Comparison of ENCODE assay signal across 7 mouse cellular contexts in the genomic region with DNA sequence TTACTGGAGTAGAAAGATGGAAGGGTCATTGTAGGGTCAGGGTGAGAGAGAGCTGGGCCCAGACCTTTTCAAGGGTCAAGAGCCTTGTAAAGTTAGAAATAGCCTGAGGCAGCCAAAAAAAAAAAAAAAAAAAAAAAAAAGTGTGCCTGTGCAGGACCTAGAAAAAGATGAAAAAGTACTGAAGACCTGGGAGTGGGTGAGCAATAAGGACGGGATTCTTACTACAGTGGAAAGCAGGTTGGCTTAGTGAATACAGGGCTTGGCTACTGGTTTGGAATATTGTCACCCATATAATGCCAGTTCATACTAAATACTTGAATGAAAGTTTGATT. TPM values are rescaled to one million over a fixed set of nuclear protein-coding genes. Genes with fewer than 3 reads are reported as not detected.
DNase-seq lines count a peak whose midpoint lies in the region; ATAC-seq and TF ChIP-seq lines count a peak whose summit lies in the region.

No protein-coding gene starts in this region.

- H3K4me1 ChIP-seq in liver, adult 2 months (ENCODE audit: control insufficient read depth, insufficient read depth, low read length), result peaks cover 9% of the 10 kb centered on the region; the same call in 1 of the 2 replicates
- H3K4me1 ChIP-seq in forebrain, embryonic 10.5 days, result peaks cover 14% of the 10 kb centered on the region
- 0 out of 2 replicates have a peak, but pooled peaks cover 2% of the 10 kb centered on the region for H3K4me1 ChIP-seq in limb, embryonic 11.5 days (ENCODE audit: control insufficient read depth, insufficient read depth, low read length)
- peaks cover 17% of the 10 kb centered on the region for H3K4me1 ChIP-seq in neural tube, embryonic 15.5 days

- WGBS in liver, adult 2 months, result 88% methylated on average over 1 of the region's 1 CpGs
- WGBS in forebrain, embryonic 10.5 days, result 85% methylated on average over 1 of the region's 1 CpGs
- 85% methylated on average over 1 of the region's 1 CpGs for WGBS in limb, embryonic 11.5 days
- WGBS in neural tube, embryonic 15.5 days, result 82% methylated on average over 1 of the region's 1 CpGs

- peak overlapping the region; percentile 71; the same call in 1 of the 2 replicates for H3K4me2 ChIP-seq in limb, embryonic 11.5 days (ENCODE audit: low read depth, severe bottlenecking)
- peak overlapping the region; percentile 94 for H3K4me2 ChIP-seq in neural tube, embryonic 15.5 days

- no peak for ATAC-seq in limb, embryonic 11.5 days (ENCODE audit: insufficient number of reproducible peaks, low FRiP score, low TSS enrichment, low read depth)
- no peak for ATAC-seq in neural tube, embryonic 15.5 days (ENCODE audit: low FRiP score)

- H3K9ac ChIP-seq in liver, adult 2 months (ENCODE audit: low read depth, low read length), result no peak overlapping the region
- H3K9ac ChIP-seq in limb, embryonic 11.5 days (ENCODE audit: low read length), result peak overlapping the region; percentile 96
- H3K9ac ChIP-seq in neural tube, embryonic 15.5 days (replicated peaks), result peak overlapping the region; percentile 100; the same call in 1 of the 2 replicates

- H3K27ac ChIP-seq in liver, adult 2 months (replicated peaks; ENCODE audit: insufficient read depth, low read depth, low read length), result peak overlapping the region; percentile 15; the same call in 1 of the 2 replicates
- peak overlapping the region; percentile 97 for H3K27ac ChIP-seq in forebrain, embryonic 10.5 days
- H3K27ac ChIP-seq in limb, embryonic 11.5 days (replicated peaks; ENCODE audit: low read depth, low read length), result no peak overlapping the region
- H3K27ac ChIP-seq in neural tube, embryonic 15.5 days (replicated peaks), result peak overlapping the region; percentile 62; the same call in 1 of the 2 replicates

- H3K4me3 ChIP-seq in liver, adult 2 months (ENCODE audit: insufficient read depth, low read depth, low read length), result peak overlapping the region; percentile 98
- H3K4me3 ChIP-seq in forebrain, embryonic 10.5 days, result peak overlapping the region; percentile 98
- peak overlapping the region; percentile 84 for H3K4me3 ChIP-seq in limb, embryonic 11.5 days (ENCODE audit: low read depth, low read length)
- H3K4me3 ChIP-seq in neural tube, embryonic 15.5 days (replicated peaks), result peak overlapping the region; percentile 81

- peaks cover 6% of the 10 kb centered on the region; the same call in 1 of the 2 replicates for H3K36me3 ChIP-seq in liver, adult 2 months (ENCODE audit: control insufficient read depth, insufficient read depth, low read length)
- peaks cover 22% of the 10 kb centered on the region for H3K36me3 ChIP-seq in forebrain, embryonic 10.5 days (replicated peaks)
- H3K36me3 ChIP-seq in limb, embryonic 11.5 days (ENCODE audit: control insufficient read depth, insufficient read depth, low read length), result peaks cover 7% of the 10 kb centered on the region
- H3K36me3 ChIP-seq in neural tube, embryonic 15.5 days, result peaks cover 14% of the 10 kb centered on the region

- H3K9me3 ChIP-seq in forebrain, embryonic 10.5 days, result no peaks in the 10 kb centered on the region
- H3K9me3 ChIP-seq in limb, embryonic 11.5 days (ENCODE audit: control insufficient read depth, low read length), result no peaks in the 10 kb centered on the region
- H3K9me3 ChIP-seq in neural tube, embryonic 15.5 days (replicated peaks), result no peaks in the 10 kb centered on the region

- TF ChIP-seq CTCF in liver, adult 2 months (IDR thresholded peaks at IDR 0.05; ENCODE audit: low read depth, low read length), result no peak

- peaks cover 4% of the 10 kb centered on the region; the same call in 1 of the 2 replicates for H3K79me2 ChIP-seq in liver, adult 2 months (ENCODE audit: control insufficient read depth, insufficient read depth, low read length)

- H3K27me3 ChIP-seq in liver, adult 2 months (ENCODE audit: control insufficient read depth, insufficient read depth, low read length), result no peaks in the 10 kb centered on the region
- H3K27me3 ChIP-seq in forebrain, embryonic 10.5 days (ENCODE audit: poor library complexity, severe bottlenecking), result no peaks in the 10 kb centered on the region
- no peaks in the 10 kb centered on the region for H3K27me3 ChIP-seq in limb, embryonic 11.5 days (ENCODE audit: control insufficient read depth, insufficient read depth, low read length)
- no peaks in the 10 kb centered on the region for H3K27me3 ChIP-seq in neural tube, embryonic 15.5 days (replicated peaks)

- no peak for DNase-seq in liver, adult 2 months (ENCODE audit: extremely low read depth, low read depth, low spot score)
- DNase-seq in liver, result no peak
- DNase-seq in forebrain, embryonic 10.5 days (ENCODE audit: extremely low spot score, low spot score), result no peak
- no peak for DNase-seq in limb, embryonic 11.5 days (ENCODE audit: low spot score)
- no peak for DNase-seq in cerebellum, adult 11 months
- DNase-seq in urinary bladder, postnatal 36 days (ENCODE audit: low spot score in 2 of 2), result no peak

- TF ChIP-seq POLR2A in liver, adult 2 months (IDR thresholded peaks at IDR 0.05; ENCODE audit: extremely low read depth, insufficient read depth, low read length), result no peak

RNA-seq across cellular contexts. Expression of a gene that starts 0.5 kb away (rescaled TPM):
- total RNA-seq in liver, adult 2 months (2014; rRNA removed), result 6.3 and 7.5 TPM in 2 replicates
- polyA plus RNA-seq in liver, adult 2 months (2012; rRNA removed), result 5.9 and 6.2 TPM in 2 replicates
- 8.6 and 8.7 TPM in 2 replicates for polyA plus RNA-seq in forebrain, embryonic 10.5 days (2016; fragmentation: Nextera tagmentation; extraction: Ambion mirVana)
- polyA plus RNA-seq in limb, embryonic 11.5 days (2014; fragmentation: Nextera tagmentation; extraction: Ambion mirVana), result 6.4 and 7.8 TPM in 2 replicates
- polyA plus RNA-seq in neural tube, embryonic 15.5 days (2015; fragmentation: Nextera tagmentation; extraction: Ambion mirVana), result 3.3 and 3.7 TPM in 2 replicates

RNA-seq across cellular contexts. Expression of a gene that starts 32.7 kb away (rescaled TPM):
- total RNA-seq in liver, adult 2 months (2014; rRNA removed), result 1.7 and 1.8 TPM in 2 replicates
- polyA plus RNA-seq in liver, adult 2 months (2012; rRNA removed), result 0.73 and 0.97 TPM in 2 replicates
- 33.4 and 36.8 TPM in 2 replicates for polyA plus RNA-seq in forebrain, embryonic 10.5 days (2016; fragmentation: Nextera tagmentation; extraction: Ambion mirVana)
- polyA plus RNA-seq in limb, embryonic 11.5 days (2014; fragmentation: Nextera tagmentation; extraction: Ambion mirVana), result 44.4 and 45.3 TPM in 2 replicates
- 54.0 and 62.0 TPM in 2 replicates for polyA plus RNA-seq in neural tube, embryonic 15.5 days (2015; fragmentation: Nextera tagmentation; extraction: Ambion mirVana)

RNA-seq across cellular contexts. Expression of a gene that starts 40.3 kb away (rescaled TPM):
- 54.8 and 57.8 TPM in 2 replicates for total RNA-seq in liver, adult 2 months (2014; rRNA removed)
- polyA plus RNA-seq in liver, adult 2 months (2012; rRNA removed), result 28.0 and 28.2 TPM in 2 replicates
- polyA plus RNA-seq in forebrain, embryonic 10.5 days (2016; fragmentation: Nextera tagmentation; extraction: Ambion mirVana), result 49.4 and 49.8 TPM in 2 replicates
- 34.9 and 47.2 TPM in 2 replicates for polyA plus RNA-seq in limb, embryonic 11.5 days (2014; fragmentation: Nextera tagmentation; extraction: Ambion mirVana)
- polyA plus RNA-seq in neural tube, embryonic 15.5 days (2015; fragmentation: Nextera tagmentation; extraction: Ambion mirVana), result 44.7 and 45.8 TPM in 2 replicates

RNA-seq across cellular contexts. Expression of a gene that starts 45.0 kb away (rescaled TPM):
- 31.8 and 31.9 TPM in 2 replicates for total RNA-seq in liver, adult 2 months (2014; rRNA removed)
- 24.6 and 26.1 TPM in 2 replicates for polyA plus RNA-seq in liver, adult 2 months (2012; rRNA removed)
- polyA plus RNA-seq in forebrain, embryonic 10.5 days (2016; fragmentation: Nextera tagmentation; extraction: Ambion mirVana), result 145 and 150 TPM in 2 replicates
- 171 and 174 TPM in 2 replicates for polyA plus RNA-seq in limb, embryonic 11.5 days (2014; fragmentation: Nextera tagmentation; extraction: Ambion mirVana)
- polyA plus RNA-seq in neural tube, embryonic 15.5 days (2015; fragmentation: Nextera tagmentation; extraction: Ambion mirVana), result 145 and 146 TPM in 2 replicates

Comparison
In these comparisons a context has a peak if more than half of its experiments do, and no peak if none do; other contexts are left out.
1. RNA of a gene that starts 32.7 kb away (polyA plus RNA-seq): 54.0 to 62.0 TPM in neural tube, embryonic 15.5 days, 44.4 to 45.3 TPM in limb, embryonic 11.5 days and 33.4 to 36.8 TPM in forebrain, embryonic 10.5 days; 0.73 to 0.97 TPM in liver, adult 2 months; every median in the first group is over 10 times any median in the second.
2. Peak in every context shown above with its lines, with median percentiles within 50 percentile points of each other: H3K4me3 ChIP-seq.